Mouse (Mus musculus): ENCODE results near the gene Ucn.

The Ucn gene

DNA sequence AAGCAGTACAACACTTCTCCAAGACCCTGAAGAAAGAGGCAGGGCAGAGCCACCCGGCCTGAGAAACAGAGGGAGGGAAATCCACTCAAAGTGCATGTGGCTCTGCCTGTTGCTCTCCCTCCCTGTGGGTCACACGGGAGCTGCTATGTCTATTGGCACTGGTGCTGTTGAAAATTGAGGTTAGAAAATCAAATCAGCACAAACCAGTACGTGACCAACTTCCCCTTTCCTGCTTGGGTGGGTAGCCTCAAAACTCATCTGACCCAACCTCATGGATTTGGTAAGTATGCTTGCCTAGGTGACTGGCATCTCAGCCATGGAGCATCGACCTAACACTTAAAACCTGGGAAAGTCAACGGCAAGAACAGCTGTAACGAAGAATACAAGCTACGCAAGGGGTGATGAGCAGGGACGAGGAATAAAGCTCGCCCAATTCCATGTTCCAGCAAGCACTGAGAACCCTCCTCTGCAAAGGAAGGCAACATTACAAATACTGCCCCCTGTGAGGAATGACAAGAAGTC is 32.8 kb downstream of the Ucn start, which contains the start of gene Dnajc5g:
Gene Dnajc5g, plus strand, starts transcription at position 472 of the 522 bp plus-strand sequence.
- DNase-seq = no peak

DNA sequence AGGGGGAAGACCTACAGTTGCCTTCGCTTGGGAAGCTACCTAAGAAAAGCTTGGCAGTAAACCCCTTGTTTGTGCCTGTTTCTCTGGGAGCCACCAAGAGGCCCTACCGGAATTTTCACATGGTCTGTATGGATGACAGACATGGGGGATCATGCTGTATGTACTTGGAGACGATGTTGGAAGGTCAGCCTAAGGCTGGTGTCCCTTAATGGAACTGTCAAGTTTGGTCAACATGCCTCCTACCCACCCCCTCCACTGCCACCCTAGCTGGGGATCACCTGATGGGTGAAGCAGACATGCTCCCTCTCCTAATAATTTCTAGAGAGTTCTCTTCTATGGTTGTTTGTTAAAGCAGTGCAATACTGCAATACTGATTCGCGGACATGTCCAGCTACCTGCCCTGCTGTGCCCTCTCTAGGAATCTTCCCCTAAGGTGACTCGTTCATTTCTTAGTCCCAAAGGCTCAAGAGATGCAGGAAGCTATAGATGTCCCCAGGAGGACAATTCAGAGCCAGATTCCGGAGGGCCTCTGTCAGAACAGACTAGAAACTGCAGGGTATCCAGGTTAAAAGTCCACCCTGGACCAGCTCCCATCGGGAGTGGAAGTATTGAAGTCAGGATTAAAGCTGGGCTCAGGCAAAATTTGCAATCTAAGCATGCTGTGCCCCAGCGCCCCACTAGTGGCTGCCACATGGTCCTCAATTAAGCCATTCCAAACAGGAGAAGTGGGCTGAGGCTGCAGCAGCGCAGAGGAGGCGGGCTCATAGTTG is 42.7 kb downstream of the Ucn start:
- no peak for DNase-seq

DNA sequence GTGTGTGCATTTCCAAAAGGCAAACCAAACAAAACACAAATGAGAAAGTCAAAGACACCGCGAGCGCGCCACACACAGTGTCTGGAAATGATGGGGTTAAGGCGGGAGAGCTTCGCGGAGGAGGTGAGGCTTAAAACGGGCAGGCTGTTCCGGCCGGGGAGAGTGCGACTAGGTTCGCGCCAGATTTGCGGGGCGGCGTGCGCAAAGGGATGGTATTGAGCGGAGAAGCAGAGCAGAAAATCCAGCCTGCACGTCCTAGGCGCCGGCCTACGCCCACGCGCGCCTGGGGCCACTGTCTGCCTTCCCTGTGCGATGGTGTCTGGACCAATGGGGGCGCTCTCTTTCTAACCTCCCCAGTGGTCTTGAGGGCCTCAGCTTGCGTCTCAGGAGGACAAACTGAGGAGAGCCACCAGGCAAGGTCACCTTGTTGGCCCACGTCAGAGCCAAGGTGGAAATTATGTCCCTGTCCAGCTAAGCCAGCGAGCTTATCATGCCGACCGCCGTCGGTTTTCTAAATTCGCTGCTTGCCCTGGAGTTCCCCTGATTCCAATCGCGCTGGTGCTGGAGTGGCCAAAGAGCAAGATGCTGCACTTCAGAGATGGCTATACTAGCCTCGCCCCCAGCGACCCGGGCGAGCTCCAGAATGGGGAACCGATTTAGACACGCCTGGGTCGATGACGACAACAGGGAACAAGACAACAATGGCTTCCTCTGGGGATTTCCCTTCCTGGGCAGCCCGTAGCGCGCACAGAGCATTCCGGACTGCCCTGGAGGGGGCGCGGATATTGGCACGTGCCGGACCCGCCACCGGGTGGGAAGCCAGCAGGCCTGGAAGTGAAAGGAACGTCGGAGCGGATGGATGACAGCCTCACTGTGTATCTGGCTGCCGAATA is 43.6 kb downstream of the Ucn start:
- DNase-seq = peak; percentile 88

DNA sequence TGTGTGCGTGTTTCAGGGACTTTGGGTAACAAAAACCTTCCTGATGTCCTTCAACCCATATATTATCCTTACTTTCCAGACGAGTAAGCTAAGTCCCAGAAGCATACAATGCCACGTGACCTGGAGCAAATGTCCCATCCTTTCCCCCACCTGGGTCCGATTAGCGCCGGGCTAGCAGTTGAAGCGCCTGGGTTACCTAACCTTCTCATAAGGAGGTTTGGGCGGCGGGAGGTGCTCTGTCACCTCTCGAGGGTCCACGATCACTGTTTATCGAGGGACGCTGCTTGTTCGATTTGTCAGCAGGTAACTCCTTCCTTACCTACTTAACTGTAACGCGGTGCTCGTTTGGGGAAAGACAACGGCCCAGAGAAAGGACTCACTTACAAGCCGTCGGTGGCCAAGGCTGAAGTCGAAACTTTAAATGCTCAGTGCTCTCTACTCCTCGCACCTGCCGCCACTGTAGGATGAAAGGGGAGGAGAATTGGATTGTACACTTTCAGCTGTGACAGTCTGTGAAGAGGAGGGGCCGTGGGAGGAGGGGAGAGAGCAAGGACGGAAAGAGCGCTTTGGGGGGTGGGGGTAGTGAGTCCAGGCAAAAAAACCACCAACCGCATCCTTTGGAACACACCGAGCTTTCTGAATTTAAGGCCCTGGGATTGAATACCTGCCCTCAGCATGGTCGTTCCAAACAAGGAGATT is 44.4 kb downstream of the Ucn start:
- no peak for DNase-seq

DNA sequence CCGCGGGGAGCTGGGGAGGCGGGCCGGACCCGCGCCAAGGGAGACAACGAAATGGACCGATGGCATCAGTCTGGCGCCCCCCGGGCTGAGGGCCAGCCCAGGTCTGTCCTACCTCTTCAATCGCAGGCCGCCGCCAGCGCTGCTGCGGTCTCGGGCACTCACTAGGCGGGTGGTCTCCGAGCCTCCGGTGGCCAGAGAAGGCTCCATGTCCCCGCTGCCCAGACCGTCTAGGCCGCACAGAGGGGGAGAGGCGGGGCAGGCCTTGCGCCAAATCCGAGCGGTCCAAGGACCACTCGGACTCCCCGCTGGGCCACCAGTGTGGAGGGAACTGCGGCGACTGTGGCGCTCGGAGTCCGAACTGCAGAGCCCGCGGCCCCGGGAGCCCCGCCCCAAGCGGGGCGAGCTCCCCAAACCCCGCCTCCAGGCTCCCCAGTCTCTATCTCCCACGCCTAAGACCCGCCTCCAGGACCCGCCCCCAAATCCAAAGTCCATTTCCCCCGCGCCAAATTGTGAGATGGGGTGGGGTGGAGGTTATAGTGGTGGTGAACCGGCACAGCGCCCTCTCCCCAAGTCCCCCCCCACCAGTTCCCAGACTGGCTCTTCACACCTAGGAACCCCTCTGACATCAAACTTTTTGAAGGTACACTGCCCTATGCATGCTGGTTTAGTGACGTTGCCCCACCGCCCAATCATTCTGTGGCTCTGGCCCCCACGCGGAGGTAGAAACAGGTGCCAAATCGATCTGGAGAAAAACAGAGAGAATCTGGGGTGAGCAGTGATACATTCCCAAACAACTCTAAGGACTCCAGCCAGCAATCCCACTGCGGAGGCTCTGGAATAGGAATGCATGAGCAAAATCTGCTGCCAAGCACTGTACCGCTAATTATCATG is 45.2 kb downstream of the Ucn start:
- DNase-seq = peak; percentile 60

DNA sequence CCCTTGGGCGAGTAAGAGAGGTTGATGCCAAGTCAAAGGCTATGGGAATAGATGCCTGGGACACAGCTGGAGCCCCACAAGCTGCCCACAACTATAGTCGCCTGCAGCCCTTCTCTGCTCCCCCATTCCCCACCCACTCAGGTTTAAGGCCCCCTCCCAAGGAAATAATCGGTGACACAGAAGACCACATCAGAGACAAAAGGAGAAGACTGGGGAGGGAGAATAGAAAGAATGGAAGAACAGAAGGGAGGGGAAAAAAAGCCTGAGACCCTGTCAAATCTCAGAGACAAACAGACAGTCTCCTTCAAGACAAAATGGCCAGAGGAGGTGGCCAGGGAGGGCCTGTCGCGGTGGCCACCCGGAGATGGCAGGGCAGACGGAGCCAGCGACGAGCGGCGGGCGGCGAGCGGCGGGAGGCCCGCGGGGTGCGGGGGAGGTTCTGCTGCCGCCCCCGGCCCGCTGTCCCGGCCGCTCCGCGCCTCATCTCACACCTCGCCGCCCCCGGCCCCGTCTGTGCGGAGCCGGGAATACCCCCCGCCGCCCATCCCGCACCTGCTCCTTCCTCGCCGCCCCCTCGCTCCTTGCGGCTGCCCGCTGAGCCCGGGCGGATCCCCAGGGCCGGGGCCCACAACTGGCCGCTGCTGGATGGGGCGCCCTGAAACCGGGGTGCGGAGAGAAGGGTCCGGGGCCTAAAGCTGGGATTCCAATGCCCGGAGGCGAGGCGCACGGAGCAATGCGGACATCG is 46.2 kb downstream of the Ucn start:
- DNase-seq = no peak

Measured in lung, postnatal 10 days (tissue).